Comparison of ENCODE assay signal across 8 mouse cellular contexts in genomic region chr16:95990462-95991121, GRCm38 (mm10). TPM values are rescaled to one million over a fixed set of nuclear protein-coding genes. Genes with fewer than 3 reads are reported as not detected.
DNase-seq lines count a peak whose midpoint lies in the region; ATAC-seq lines count a peak whose summit lies in the region.

TSS of gene Psmg1 (minus strand) at chr16:95990960.

- H3K9me3 ChIP-seq in hindbrain, embryonic 16.5 days (ENCODE audit: control insufficient read depth, low read length): no peaks in the 10 kb centered on the region

- H3K4me3 ChIP-seq in hindbrain, embryonic 16.5 days (ENCODE audit: low read length): peak within 1 kb of the TSS; percentile 87
- peak within 1 kb of the TSS; percentile 81 for H3K4me3 ChIP-seq in macrophage (ENCODE audit: inconsistent target)

- DNase-seq in T-cell, adult 2 months (ENCODE audit: low spot score): peak; percentile 95
- DNase-seq in cerebellum, postnatal 36 days: peak; percentile 98
- peak; percentile 97 for DNase-seq in gastrocnemius, adult 18-20 months (ENCODE audit: low spot score)
- DNase-seq in left cerebral cortex, adult 18-20 months (ENCODE audit: low spot score in 2 of 2): peak; percentile 96 to 97
- DNase-seq in right cerebral cortex, adult 18-20 months: peak; percentile 96
- peak; percentile 91 for DNase-seq in urinary bladder, postnatal 10 days (ENCODE audit: low spot score)

- peak within 1 kb of the TSS; percentile 58 for H3K4me2 ChIP-seq in hindbrain, embryonic 16.5 days (ENCODE audit: low read length)

- ATAC-seq in hindbrain, embryonic 16.5 days: peak; percentile 93

- H3K36me3 ChIP-seq in hindbrain, embryonic 16.5 days (ENCODE audit: control insufficient read depth, insufficient read depth, low read length): peaks cover 6% of the 10 kb centered on the region; the same call in 1 of the 2 replicates
- H3K36me3 ChIP-seq in macrophage (ENCODE audit: inconsistent target): 0 out of 2 replicates have a peak, but pooled peaks cover 10% of the 10 kb centered on the region

- 0% methylated on average over 51 of the region's 62 CpGs for WGBS in hindbrain, embryonic 16.5 days
- WGBS in macrophage (ENCODE audit: missing documents): under 1% methylated on average over 62 of the region's 62 CpGs

- H3K27me3 ChIP-seq in hindbrain, embryonic 16.5 days (replicated peaks; ENCODE audit: control insufficient read depth, insufficient read depth, low read length): no peaks in the 10 kb centered on the region

- H3K9ac ChIP-seq in hindbrain, embryonic 16.5 days (ENCODE audit: low read depth, low read length): peak within 1 kb of the TSS; percentile 90

- peak within 1 kb of the TSS; percentile 91 for H3K27ac ChIP-seq in hindbrain, embryonic 16.5 days (ENCODE audit: low read depth, low read length)
- H3K27ac ChIP-seq in macrophage: peak within 1 kb of the TSS; percentile 57

- no peaks in the 10 kb centered on the region; the same call in 1 of the 2 replicates for H3K79me2 ChIP-seq in macrophage (ENCODE audit: inconsistent target)

- H3K4me1 ChIP-seq in hindbrain, embryonic 16.5 days (ENCODE audit: control insufficient read depth, insufficient read depth, low read depth, low read length): peaks cover 10% of the 10 kb centered on the region

RNA-seq across cellular contexts. Expression of gene Psmg1, which starts in this region (rescaled TPM):
- total RNA-seq in gastrocnemius, adult 18-20 months (2021): 10 to 100 TPM; 11.6 to 12.3 TPM
- polyA plus RNA-seq in hindbrain, embryonic 16.5 days (2015; fragmentation: Nextera tagmentation; extraction: Ambion mirVana): 60.3 and 64.2 TPM in 2 replicates
- total RNA-seq in left cerebral cortex, adult 18-20 months (2021): 10 to 100 TPM; 14.5 to 18.1 TPM
- 10 to 100 TPM in 3 of 26 experiments, 1 to 10 TPM in 23; 1.2 to 11.7 (median 5.6) TPM for total RNA-seq in macrophage (2018; cell fraction: chromatin; rRNA removed)
- 10 to 100 TPM in 21 of 26 experiments, 1 to 10 TPM in 5; 9.5 to 15.9 (median 12.3) TPM for total RNA-seq in macrophage (2018; cell fraction: cytosol; rRNA removed)
- 10 to 100 TPM in 6 of 26 experiments, 1 to 10 TPM in 20; 2.5 to 14.9 (median 5.3) TPM for total RNA-seq in macrophage (2018; cell fraction: nucleus; rRNA removed)
- polyA plus RNA-seq in macrophage (2018): 11.0 to 27.9 TPM (median 11.5 TPM) in 3 replicates

Comparison
In these comparisons a context has a peak if more than half of its experiments do, and no peak if none do; other contexts are left out.
1. Peak in every context shown above with its lines: DNase-seq, ATAC-seq, H3K4me3 ChIP-seq and H3K27ac ChIP-seq.